Mouse (Mus musculus): ENCODE measurements at regions not wholly inside any gene's neighbourhood (a gene's known extent, or its start where the extent isn't known, plus 50 kb on each side); places are given as distances from the start of the nearest gene placed in this dataset.

- no peak for DNase-seq (ENCODE audit: low read depth, low spot score)
These were observed 56.2 kb upstream of the Ky start for GRCm38 (mm10) chr9:102449366-102449765.

- no peak for DNase-seq (ENCODE audit: low read depth, low spot score)
These were observed 59.5 kb upstream of the Ky start for GRCm38 (mm10) chr9:102446066-102446465.

GRCm38 (mm10) chr9:102442198-102442842 lies 63.2 kb upstream of the Ky start:
- no peak for DNase-seq (ENCODE audit: low read depth, low spot score)

GRCm38 (mm10) chr9:102437641-102438040 lies 67.9 kb upstream of the Ky start:
- no peak for DNase-seq (ENCODE audit: low read depth, low spot score)

GRCm38 (mm10) chr9:102436378-102436777 lies 69.2 kb upstream of the Ky start:
- peak; percentile 7 for DNase-seq (ENCODE audit: low read depth, low spot score)

GRCm38 (mm10) chr9:102428031-102428430 lies 73.5 kb upstream of the Ephb1 start:
- no peak for DNase-seq (ENCODE audit: low read depth, low spot score)

GRCm38 (mm10) chr9:102424672-102425345 lies 70.3 kb upstream of the Ephb1 start:
- no peak for DNase-seq (ENCODE audit: low read depth, low spot score)

GRCm38 (mm10) chr9:102423919-102424671 lies 69.6 kb upstream of the Ephb1 start:
- no peak for DNase-seq (ENCODE audit: low read depth, low spot score)

GRCm38 (mm10) chr9:102423465-102423918 lies 69.0 kb upstream of the Ephb1 start:
- no peak for DNase-seq (ENCODE audit: low read depth, low spot score)

GRCm38 (mm10) chr9:102421826-102422225 lies 67.3 kb upstream of the Ephb1 start:
- DNase-seq (ENCODE audit: low read depth, low spot score), result no peak

- DNase-seq (ENCODE audit: low read depth, low spot score), result no peak
These were observed 65.7 kb upstream of the Ephb1 start for GRCm38 (mm10) chr9:102420196-102420595.

- no peak for DNase-seq (ENCODE audit: low read depth, low spot score)
These were observed 59.1 kb upstream of the Ephb1 start for GRCm38 (mm10) chr9:102413631-102414030.

- DNase-seq (ENCODE audit: low read depth, low spot score), result no peak
These were observed 56.2 kb upstream of the Ephb1 start for GRCm38 (mm10) chr9:102410666-102411065.

GRCm38 (mm10) chr9:102406017-102406416 lies 51.5 kb upstream of the Ephb1 start:
- DNase-seq (ENCODE audit: low read depth, low spot score), result no peak

All from CD4-positive, CD25-positive, alpha-beta regulatory T cell, adult 2 months (primary cell).